Mouse (Mus musculus) splenic B cell, adult 2 months (primary cell): ENCODE data around the gene Cd302.

Experiments used
- DNase-seq: peaks from one replicate; pipeline ENCODE4 v3.0.0-alpha.2; 2011; ENCODE audit warnings: low read depth, low spot score
- H3K27me3 ChIP-seq: 2 replicates; pipeline ENCODE4 v1.6.1; 2012; ENCODE audit warnings: mild to moderate bottlenecking, low read length, moderate library complexity, mixed read lengths; ENCODE audit not compliant: control insufficient read depth, poor library complexity, insufficient read depth, severe bottlenecking
- H3K36me3 ChIP-seq: 2 replicates; pipeline ENCODE4 v1.6.1; 2012; ENCODE audit warnings: mild to moderate bottlenecking, low read length, moderate library complexity, mixed read lengths; ENCODE audit not compliant: control insufficient read depth, poor library complexity, insufficient read depth, severe bottlenecking

Gene Cd302

GRCm38 (mm10) chr2:60282625-60283024, 1.7 kb downstream of the Cd302 start:
- Histone ChIP-seq H3K27me3 (no peaks in the 10 kb centered on the region), H3K36me3 (no peaks in the 10 kb centered on the region)
- DNase-seq: no peak

- no peaks in the 10 kb centered on the region for H3K27me3 ChIP-seq
- no peak for DNase-seq
- H3K36me3 ChIP-seq: no peaks in the 10 kb centered on the region
Measured at GRCm38 (mm10) chr2:60278627-60279026, 5.7 kb downstream of the Cd302 start.

- Histone ChIP-seq H3K36me3 (no peaks in the 10 kb centered on the region), H3K27me3 (no peaks in the 10 kb centered on the region)
- DNase-seq: no peak
Measured at GRCm38 (mm10) chr2:60269856-60270479, 14.3 kb downstream of the Cd302 start.

- no peaks in the 10 kb centered on the region for H3K36me3 ChIP-seq
- DNase-seq: no peak
- H3K27me3 ChIP-seq: no peaks in the 10 kb centered on the region
Measured at GRCm38 (mm10) chr2:60267567-60267966, 16.7 kb downstream of the Cd302 start.

- H3K36me3 ChIP-seq: no peaks in the 10 kb centered on the region
- DNase-seq: no peak
- no peaks in the 10 kb centered on the region for H3K27me3 ChIP-seq
Measured at GRCm38 (mm10) chr2:60260621-60261350, 23.5 kb downstream of the Cd302 start.

GRCm38 (mm10) chr2:60259186-60259585, 25.1 kb downstream of the Cd302 start:
- DNase-seq: no peak
- no peaks in the 10 kb centered on the region for H3K36me3 ChIP-seq

GRCm38 (mm10) chr2:60256751-60257150, 27.5 kb downstream of the Cd302 start:
- no peak for DNase-seq
- H3K36me3 ChIP-seq: no peaks in the 10 kb centered on the region
- no peaks in the 10 kb centered on the region for H3K27me3 ChIP-seq

More at GRCm38 (mm10) chr2:60259186-60259585, 25.1 kb downstream of the Cd302 start:
- H3K27me3 ChIP-seq: no peaks in the 10 kb centered on the region

GRCm38 (mm10) chr2:60253506-60253905, 30.8 kb downstream of the Cd302 start:
- DNase-seq: no peak
- no peaks in the 10 kb centered on the region; the same call in 1 of the 2 replicates for H3K36me3 ChIP-seq

GRCm38 (mm10) chr2:60252782-60253181, 31.5 kb downstream of the Cd302 start:
- DNase-seq: no peak
- Histone ChIP-seq H3K27me3 (no peaks in the 10 kb centered on the region), H3K36me3 (no peaks in the 10 kb centered on the region; the same call in 1 of the 2 replicates)

More at GRCm38 (mm10) chr2:60253506-60253905, 30.8 kb downstream of the Cd302 start:
- H3K27me3 ChIP-seq: no peaks in the 10 kb centered on the region

GRCm38 (mm10) chr2:60234506-60234905, 49.8 kb downstream of the Cd302 start:
- DNase-seq: peak; percentile 19
- peaks cover 22% of the 10 kb centered on the region; the same call in 1 of the 2 replicates for H3K36me3 ChIP-seq
- no peaks in the 10 kb centered on the region for H3K27me3 ChIP-seq

- DNase-seq: no peak
- peaks cover 19% of the 10 kb centered on the region; the same call in 1 of the 2 replicates for H3K36me3 ChIP-seq
- no peaks in the 10 kb centered on the region for H3K27me3 ChIP-seq
Measured at GRCm38 (mm10) chr2:60233147-60233546, 51.1 kb downstream of the Cd302 start.

GRCm38 (mm10) chr2:60230361-60230760, 53.9 kb downstream of the Cd302 start:
- Histone ChIP-seq H3K36me3 (peaks cover 15% of the 10 kb centered on the region; the same call in 1 of the 2 replicates), H3K27me3 (no peaks in the 10 kb centered on the region)
- DNase-seq: no peak

GRCm38 (mm10) chr2:60228470-60228869, 55.8 kb downstream of the Cd302 start:
- DNase-seq: no peak
- H3K36me3 ChIP-seq: peaks cover 8% of the 10 kb centered on the region; the same call in 1 of the 2 replicates
- H3K27me3 ChIP-seq: no peaks in the 10 kb centered on the region

- no peak for DNase-seq
- no peaks in the 10 kb centered on the region for H3K36me3 ChIP-seq
- no peaks in the 10 kb centered on the region for H3K27me3 ChIP-seq
Measured at GRCm38 (mm10) chr2:60223489-60223888, 60.8 kb downstream of the Cd302 start.

GRCm38 (mm10) chr2:60221954-60222353, 62.3 kb downstream of the Cd302 start:
- DNase-seq: no peak
- Histone ChIP-seq H3K36me3 (no peaks in the 10 kb centered on the region), H3K27me3 (no peaks in the 10 kb centered on the region)
